Mouse (Mus musculus): ENCODE measurements around the gene Atp8b3. TPM values are rescaled to one million over a fixed set of nuclear protein-coding genes. Genes with fewer than 3 reads are reported as not detected.

The Atp8b3 gene
- polyA plus RNA-seq (2012; rRNA removed), result 0.43 and 0.58 TPM in 2 replicates

GRCm38 (mm10) chr10:80538710-80539394, at the start of gene Atp8b3:
Gene Atp8b3 (minus strand): TSS chr10:80539124.

DNA sequence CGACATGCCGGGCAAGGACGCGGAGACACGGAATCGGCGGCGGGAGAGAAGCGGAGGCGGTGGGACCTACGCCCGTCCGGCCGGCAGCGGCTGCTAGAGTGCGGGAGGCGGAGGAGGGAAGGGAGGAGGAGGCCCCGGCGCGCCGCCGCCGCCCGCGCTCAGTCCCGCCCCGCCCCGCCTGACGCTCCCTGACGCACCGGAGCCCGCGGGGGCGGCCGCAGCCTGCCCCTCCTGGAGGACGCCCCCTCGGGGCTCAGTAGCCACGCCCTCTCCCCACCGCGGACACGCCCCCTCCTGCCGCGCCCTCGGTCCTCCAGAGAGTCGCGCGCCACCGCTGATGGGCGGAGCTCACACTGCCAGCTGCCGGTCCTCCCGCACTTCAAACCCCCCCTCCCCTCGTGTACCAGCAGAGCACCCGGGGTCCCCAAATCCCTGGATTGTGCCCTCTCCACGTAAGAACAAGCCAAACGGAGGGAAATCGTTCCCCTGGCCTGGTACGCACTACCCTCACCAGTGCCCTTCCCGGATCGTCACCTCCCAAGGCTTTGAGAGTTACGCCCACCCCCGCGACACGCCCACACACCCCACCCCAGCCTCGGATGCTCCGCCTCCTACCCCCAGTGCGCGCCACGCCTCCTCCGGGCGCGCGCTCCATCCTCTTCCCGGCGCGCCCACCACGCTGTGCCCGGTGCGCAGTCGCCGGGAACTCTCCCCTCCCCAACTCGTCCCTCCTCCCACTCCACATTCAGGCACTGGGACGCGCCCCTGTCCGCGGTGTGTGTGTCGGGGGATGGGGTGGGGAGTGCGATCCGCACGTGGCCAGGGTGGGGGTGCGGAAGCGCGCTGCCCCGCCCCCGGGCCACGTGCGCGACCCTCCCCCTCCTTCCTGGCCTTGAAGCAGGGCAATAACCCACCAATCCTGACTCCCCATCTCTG, 38.5 kb upstream of the Atp8b3 start, which contains the start of gene Klf16:
Klf16 (minus strand) TSS at position 127 of the 936 bp plus-strand sequence.

DNA sequence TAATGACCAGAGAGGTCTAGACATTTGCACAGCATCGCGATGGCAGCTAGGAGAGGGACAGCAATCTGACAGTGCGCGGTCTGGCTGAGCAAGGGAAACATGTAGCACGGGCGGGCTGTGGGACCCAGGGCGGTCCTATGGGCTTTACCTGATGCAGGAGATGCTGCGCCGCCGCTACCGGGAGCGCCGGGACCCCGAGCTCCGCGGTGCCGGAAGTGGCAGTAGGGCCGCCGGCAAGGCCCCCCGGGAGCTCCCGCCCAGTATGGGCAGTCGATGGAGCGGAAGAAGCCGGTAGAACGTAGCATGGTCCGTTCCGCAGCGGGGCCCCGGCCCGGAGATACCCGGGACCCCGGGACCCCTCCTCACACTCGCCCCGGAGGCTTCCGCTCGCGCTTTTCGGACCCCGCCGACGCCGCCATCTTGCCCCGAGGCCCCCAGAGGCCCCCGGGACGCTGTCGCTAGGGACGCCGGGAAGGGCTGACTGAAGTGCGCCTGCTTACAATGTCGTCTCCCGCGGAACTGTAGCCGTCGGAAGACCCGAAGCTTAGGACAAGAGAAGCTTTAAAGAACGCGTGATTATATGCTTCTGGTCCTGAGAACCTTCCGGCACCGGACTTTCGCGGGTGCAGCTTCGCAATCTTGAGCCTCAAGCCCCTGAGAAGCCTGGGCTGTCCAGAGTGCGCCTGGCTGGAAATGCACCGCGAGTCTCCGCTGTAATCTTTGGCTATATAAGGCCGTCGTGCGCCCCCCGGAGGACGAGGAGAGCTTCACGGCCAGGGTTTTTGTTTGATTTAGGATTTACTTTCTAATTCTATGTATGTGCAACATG, 22.4 kb upstream of the Atp8b3 start, which contains the start of gene Rexo1:
Rexo1 (minus strand) TSS at position 445 of the 829 bp plus-strand sequence.

DNA sequence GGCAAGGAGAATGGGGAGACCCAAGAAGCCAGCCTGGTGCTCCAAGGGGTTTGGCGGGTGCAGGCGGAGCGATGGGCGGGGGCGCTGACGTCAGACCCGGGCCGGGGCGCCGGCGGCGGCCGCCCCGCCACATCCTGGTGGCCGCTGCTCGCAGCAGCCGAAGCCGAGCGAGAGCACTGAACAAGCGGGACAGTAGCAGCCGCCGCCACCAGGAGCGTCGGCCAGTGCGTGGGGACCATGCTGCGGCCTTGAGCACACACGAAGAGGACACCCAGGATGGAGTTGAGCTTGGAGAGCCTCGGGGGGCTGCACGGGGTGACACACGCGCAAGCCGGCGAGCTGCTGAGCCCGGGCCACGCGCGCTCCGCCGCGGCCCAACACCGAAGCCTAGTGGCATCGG, 44.2 kb downstream of the Atp8b3 start, which contains the start of gene Onecut3:
Onecut3 (plus strand) TSS at position 104 of the 400 bp plus-strand sequence.

Other genes starting within 250 kb of the Atp8b3 start
- 3,440 and 4,629 TPM in 2 replicates for gene Rps15, start 246.7 kb downstream of the Atp8b3 start, polyA plus RNA-seq (2012; rRNA removed)
- gene Apc2, start 243.1 kb downstream of the Atp8b3 start, polyA plus RNA-seq (2012; rRNA removed), result 48.8 and 63.3 TPM in 2 replicates
- 30.4 and 34.3 TPM in 2 replicates for gene 2310011J03Rik, start 218.6 kb downstream of the Atp8b3 start, polyA plus RNA-seq (2012; rRNA removed)
- gene Pcsk4, start 209.6 kb downstream of the Atp8b3 start, polyA plus RNA-seq (2012; rRNA removed), result 3.1 and 4.9 TPM in 2 replicates
- gene Reep6, start 209.2 kb downstream of the Atp8b3 start, polyA plus RNA-seq (2012; rRNA removed), result 2.0 and 3.5 TPM in 2 replicates
- gene Adamtsl5, start 190.7 kb downstream of the Atp8b3 start, polyA plus RNA-seq (2012; rRNA removed), result 0.52 and 0.75 TPM in 2 replicates
- gene Plk5, start 182.7 kb downstream of the Atp8b3 start, polyA plus RNA-seq (2012; rRNA removed), result 0.26 and 0.29 TPM in 2 replicates
- 57.7 and 74.4 TPM in 2 replicates for gene Mex3d, start 151.5 kb downstream of the Atp8b3 start, polyA plus RNA-seq (2012; rRNA removed)
- 289 and 353 TPM in 2 replicates for gene Mbd3, start 139.6 kb downstream of the Atp8b3 start, polyA plus RNA-seq (2012; rRNA removed)
- 428 and 554 TPM in 2 replicates for gene Uqcr11, start 132.3 kb downstream of the Atp8b3 start, polyA plus RNA-seq (2012; rRNA removed)
- 222 and 230 TPM in 2 replicates for gene Tcf3, start 105.5 kb downstream of the Atp8b3 start, polyA plus RNA-seq (2012; rRNA removed)
- 5.6 and 6.1 TPM in 2 replicates for gene Onecut3, start 44.3 kb downstream of the Atp8b3 start, polyA plus RNA-seq (2012; rRNA removed)
- gene Rexo1, start 22.4 kb upstream of the Atp8b3 start, polyA plus RNA-seq (2012; rRNA removed), result 43.3 and 54.8 TPM in 2 replicates
- gene Klf16, start 38.2 kb upstream of the Atp8b3 start, polyA plus RNA-seq (2012; rRNA removed), result 10.5 and 12.0 TPM in 2 replicates
- 97.0 and 107 TPM in 2 replicates for gene Abhd17a, start 51.2 kb upstream of the Atp8b3 start, polyA plus RNA-seq (2012; rRNA removed)
- gene Scamp4, start 63.7 kb upstream of the Atp8b3 start, polyA plus RNA-seq (2012; rRNA removed), result 48.7 and 54.0 TPM in 2 replicates
- 9.7 and 11.8 TPM in 2 replicates for gene Adat3, start 63.8 kb upstream of the Atp8b3 start, polyA plus RNA-seq (2012; rRNA removed)
- 5.1 and 5.9 TPM in 2 replicates for gene Gm49322, start 66.9 kb upstream of the Atp8b3 start, polyA plus RNA-seq (2012; rRNA removed)
- gene Csnk1g2, start 83.7 kb upstream of the Atp8b3 start, polyA plus RNA-seq (2012; rRNA removed), result 169 and 230 TPM in 2 replicates
- gene Btbd2, start 117.9 kb upstream of the Atp8b3 start, polyA plus RNA-seq (2012; rRNA removed), result 65.9 and 84.8 TPM in 2 replicates
- 86.7 and 103 TPM in 2 replicates for gene Mknk2, start 139.0 kb upstream of the Atp8b3 start, polyA plus RNA-seq (2012; rRNA removed)
- gene Mob3a, start 162.9 kb upstream of the Atp8b3 start, polyA plus RNA-seq (2012; rRNA removed), result 21.9 and 34.8 TPM in 2 replicates
- 24.8 and 32.5 TPM in 2 replicates for gene Izumo4, start 163.1 kb upstream of the Atp8b3 start, polyA plus RNA-seq (2012; rRNA removed)
- 112 and 113 TPM in 2 replicates for gene Ap3d1, start 203.1 kb upstream of the Atp8b3 start, polyA plus RNA-seq (2012; rRNA removed)
- 55.5 and 55.9 TPM in 2 replicates for gene Dot1l, start 216.1 kb upstream of the Atp8b3 start, polyA plus RNA-seq (2012; rRNA removed)